Mouse (Mus musculus) erythroid progenitor cell, adult 5-6 weeks (primary cell): Measurements from ENCODE around the gene Gzmc. TPM values are rescaled to one million over a fixed set of nuclear protein-coding genes. Genes with fewer than 3 reads are reported as not detected.
"Not testable (repeated sequence)": the region's sequence is repeated elsewhere in the genome, so short reads cannot be mapped to it uniquely, and the experiment has no call there.

Experiments used
- ATAC-seq: replicated peaks from 2 replicates; pipeline ENCODE4 v1.8.0; 2016; ENCODE audit warnings: moderate number of reproducible peaks, mild to moderate bottlenecking, moderate TSS enrichment, inconsistent platforms; ENCODE audit not compliant: poor library complexity, low FRiP score, severe bottlenecking
- total RNA-seq, 2 experiments: library from RNA; stranded (forward) in 1 of 2; stranded (reverse) in 1 of 2; fragments of 150-400 nt in 1 of 2; fragments of 186-747, 209-891 nt in 1 of 2; gene quantifications; 2 replicates each; pipeline versions ENCODE4 v1.2.3 to v1.2.4; 2015 to 2017; ENCODE audit warnings: low replicate concordance in 2 of 2

The Gzmc gene
- total RNA-seq (2015; ENCODE audit: low replicate concordance) (not detected in 2 replicates), total RNA-seq (2017; ENCODE audit: low replicate concordance) (not detected in 2 replicates)

GRCm38 (mm10) chr14:56234556-56234955 lies at the start of gene Gzmc:
Gene Gzmc, minus strand, starts transcription at chr14:56234656.
- no peak for ATAC-seq

GRCm38 (mm10) chr14:56283816-56284215 lies 49.4 kb upstream of the Gzmc start:
- ATAC-seq = no peak

- ATAC-seq = no peak
These were observed 46.6 kb upstream of the Gzmc start for GRCm38 (mm10) chr14:56281090-56281489.

- not testable (repeated sequence) for ATAC-seq
These were observed 44.2 kb upstream of the Gzmc start for GRCm38 (mm10) chr14:56278691-56279090.

GRCm38 (mm10) chr14:56276096-56276495 lies 41.6 kb upstream of the Gzmc start:
- ATAC-seq = not testable (repeated sequence)

GRCm38 (mm10) chr14:56266109-56266508 lies 31.7 kb upstream of the Gzmc start:
- no peak for ATAC-seq

GRCm38 (mm10) chr14:56262153-56262552 lies 27.7 kb upstream of the Gzmc start, which contains the start of gene Gzmb:
Gene Gzmb, minus strand, starts transcription at chr14:56262260.
- no peak for ATAC-seq

- ATAC-seq = no peak
These were observed 6.0 kb upstream of the Gzmc start for GRCm38 (mm10) chr14:56240409-56240808.

GRCm38 (mm10) chr14:56211317-56211716 lies 23.1 kb downstream of the Gzmc start, which contains the start of gene Gzmf:
Gene Gzmf, minus strand, starts transcription at chr14:56211417.
- ATAC-seq = no peak

GRCm38 (mm10) chr14:56205613-56206012 lies 28.8 kb downstream of the Gzmc start:
- ATAC-seq = no peak

- not testable (repeated sequence) for ATAC-seq
These were observed 29.4 kb downstream of the Gzmc start for GRCm38 (mm10) chr14:56205021-56205420.

- peak; percentile 67 for ATAC-seq
These were observed 30.5 kb downstream of the Gzmc start for GRCm38 (mm10) chr14:56203975-56204374.

- ATAC-seq = no peak
These were observed 47.5 kb downstream of the Gzmc start for GRCm38 (mm10) chr14:56186946-56187345.

GRCm38 (mm10) chr14:56186521-56186920 lies 47.9 kb downstream of the Gzmc start:
- no peak for ATAC-seq

Other genes starting within 250 kb of the Gzmc start
- gene Mcpt1, start 216.7 kb downstream of the Gzmc start, total RNA-seq (2015; ENCODE audit: low replicate concordance) = not detected in 2 replicates
- gene Mcpt1, start 216.7 kb downstream of the Gzmc start, total RNA-seq (2017; ENCODE audit: low replicate concordance) = 1.8 TPM in 1 of 2 replicates, not detected in the other
- gene Mcpt9, start 204.2 kb downstream of the Gzmc start, total RNA-seq (2015; ENCODE audit: low replicate concordance) = not detected in 2 replicates
- not detected in 2 replicates for gene Mcpt9, start 204.2 kb downstream of the Gzmc start, total RNA-seq (2017; ENCODE audit: low replicate concordance)
- gene Mcpt2, start 192.6 kb downstream of the Gzmc start, total RNA-seq (2015; ENCODE audit: low replicate concordance) = not detected in 2 replicates
- not detected in 2 replicates for gene Mcpt2, start 192.6 kb downstream of the Gzmc start, total RNA-seq (2017; ENCODE audit: low replicate concordance)
- gene Mcpt4, start 172.3 kb downstream of the Gzmc start, total RNA-seq (2015; ENCODE audit: low replicate concordance) = not detected in 2 replicates
- gene Mcpt4, start 172.3 kb downstream of the Gzmc start, total RNA-seq (2017; ENCODE audit: low replicate concordance) = not detected in 2 replicates
- 169 and 180 TPM in 2 replicates for gene Mcpt8, start 149.4 kb downstream of the Gzmc start, total RNA-seq (2015; ENCODE audit: low replicate concordance)
- gene Mcpt8, start 149.4 kb downstream of the Gzmc start, total RNA-seq (2017; ENCODE audit: low replicate concordance) = 49.1 and 57.2 TPM in 2 replicates
- gene Ctsg, start 132.1 kb downstream of the Gzmc start, total RNA-seq (2015; ENCODE audit: low replicate concordance) = 241 and 321 TPM in 2 replicates
- 119 and 142 TPM in 2 replicates for gene Ctsg, start 132.1 kb downstream of the Gzmc start, total RNA-seq (2017; ENCODE audit: low replicate concordance)
- not detected in 2 replicates for gene Gzme, start 114.0 kb downstream of the Gzmc start, total RNA-seq (2015; ENCODE audit: low replicate concordance)
- gene Gzme, start 114.0 kb downstream of the Gzmc start, total RNA-seq (2017; ENCODE audit: low replicate concordance) = not detected in 2 replicates
- gene Gzmd, start 102.0 kb downstream of the Gzmc start, total RNA-seq (2015; ENCODE audit: low replicate concordance) = not detected in 2 replicates
- not detected in 2 replicates for gene Gzmd, start 102.0 kb downstream of the Gzmc start, total RNA-seq (2017; ENCODE audit: low replicate concordance)
- gene Gzmg, start 75.1 kb downstream of the Gzmc start, total RNA-seq (2015; ENCODE audit: low replicate concordance) = not detected in 2 replicates
- not detected in 2 replicates for gene Gzmg, start 75.1 kb downstream of the Gzmc start, total RNA-seq (2017; ENCODE audit: low replicate concordance)
- gene Gzmn, start 60.1 kb downstream of the Gzmc start, total RNA-seq (2015; ENCODE audit: low replicate concordance) = not detected in 2 replicates
- not detected in 2 replicates for gene Gzmn, start 60.1 kb downstream of the Gzmc start, total RNA-seq (2017; ENCODE audit: low replicate concordance)
- not detected in 2 replicates for gene Gzmf, start 23.2 kb downstream of the Gzmc start, total RNA-seq (2015; ENCODE audit: low replicate concordance)
- not detected in 2 replicates for gene Gzmf, start 23.2 kb downstream of the Gzmc start, total RNA-seq (2017; ENCODE audit: low replicate concordance)
- 6.3 TPM in 1 of 2 replicates, not detected in the other for gene Gzmb, start 27.6 kb upstream of the Gzmc start, total RNA-seq (2015; ENCODE audit: low replicate concordance)
- not detected in 2 replicates for gene Gzmb, start 27.6 kb upstream of the Gzmc start, total RNA-seq (2017; ENCODE audit: low replicate concordance)
- not detected in 2 replicates for gene Atp12a, start 130.4 kb upstream of the Gzmc start, total RNA-seq (2015; ENCODE audit: low replicate concordance)
- not detected in 2 replicates for gene Atp12a, start 130.4 kb upstream of the Gzmc start, total RNA-seq (2017; ENCODE audit: low replicate concordance)
- 3.6 TPM in 1 of 2 replicates, not detected in the other for gene Rnf17, start 167.9 kb upstream of the Gzmc start, total RNA-seq (2015; ENCODE audit: low replicate concordance)
- 0.91 TPM in 1 of 2 replicates, not detected in the other for gene Rnf17, start 167.9 kb upstream of the Gzmc start, total RNA-seq (2017; ENCODE audit: low replicate concordance)